Mouse (Mus musculus): ENCODE measurements around the gene Atp5g3. TPM values are rescaled to one million over a fixed set of nuclear protein-coding genes. Genes with fewer than 3 reads are reported as not detected.
A peak's percentile ranks its signal among the peaks of the same experiment; 100 is the strongest.
"Not testable (repeated sequence)": the region's sequence is repeated elsewhere in the genome, so short reads cannot be mapped to it uniquely, and the experiment has no call there.

Gene Atp5g3
- polyA plus RNA-seq, 1 experiment from 2014 or later, result 1,076 TPM

DNA sequence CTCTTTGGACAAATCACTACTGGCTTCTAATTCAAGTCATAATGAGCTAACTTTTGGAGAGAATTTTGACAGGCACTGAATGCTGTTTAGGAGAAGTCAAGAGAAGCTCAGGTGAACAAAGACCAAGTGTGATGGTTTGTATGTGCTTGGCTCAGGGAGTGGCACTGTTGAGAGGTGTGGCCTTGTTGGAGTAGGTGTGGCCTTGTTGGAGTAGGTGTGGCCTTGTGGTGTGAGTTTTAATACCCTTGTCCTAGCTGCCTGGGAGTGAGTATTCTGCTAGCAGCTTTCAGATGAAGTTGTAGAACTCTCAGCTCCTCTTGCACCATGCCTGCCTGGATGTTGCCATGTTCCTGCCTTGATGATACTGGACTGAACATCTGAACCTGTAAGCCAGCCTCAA, 6.4 kb downstream of the Atp5g3 start:
- H3K36me3 ChIP-seq (ENCODE audit: control insufficient read depth, insufficient read depth, low read length), result peaks cover 28% of the 10 kb centered on the region
- not testable (repeated sequence) for H3K9ac ChIP-seq (ENCODE audit: low read length); H3K4me2 ChIP-seq (ENCODE audit: low read depth, low read length); H3K9me3 ChIP-seq (ENCODE audit: control insufficient read depth, low read length); H3K4me1 ChIP-seq (replicated peaks; ENCODE audit: control insufficient read depth, insufficient read depth, low read length); H3K27me3 ChIP-seq (ENCODE audit: control insufficient read depth, insufficient read depth, low read depth, low read length); ATAC-seq (ENCODE audit: low read depth); H3K4me3 ChIP-seq (ENCODE audit: low read length); H3K27ac ChIP-seq (ENCODE audit: low read length)

- peaks cover 21% of the 10 kb centered on the region for H3K36me3 ChIP-seq (ENCODE audit: control insufficient read depth, insufficient read depth, low read length)
- no peaks in the 10 kb centered on the region for H3K9me3 ChIP-seq (ENCODE audit: control insufficient read depth, low read length)
- H3K4me2 ChIP-seq (ENCODE audit: low read depth, low read length), result no peak overlapping the region
- WGBS, result 94% methylated on average over 2 of the region's 2 CpGs
- H3K9ac ChIP-seq (ENCODE audit: low read length), result no peak overlapping the region
- no peaks in the 10 kb centered on the region for H3K27me3 ChIP-seq (ENCODE audit: control insufficient read depth, insufficient read depth, low read depth, low read length)
- H3K4me1 ChIP-seq (replicated peaks; ENCODE audit: control insufficient read depth, insufficient read depth, low read length), result no peaks in the 10 kb centered on the region
- ATAC-seq (ENCODE audit: low read depth), result no peak
- H3K4me3 ChIP-seq (ENCODE audit: low read length), result no peak overlapping the region
- no peak overlapping the region for H3K27ac ChIP-seq (ENCODE audit: low read length)
Measured at GRCm38 (mm10) chr2:73903536-73903935, 7.6 kb downstream of the Atp5g3 start.

DNA sequence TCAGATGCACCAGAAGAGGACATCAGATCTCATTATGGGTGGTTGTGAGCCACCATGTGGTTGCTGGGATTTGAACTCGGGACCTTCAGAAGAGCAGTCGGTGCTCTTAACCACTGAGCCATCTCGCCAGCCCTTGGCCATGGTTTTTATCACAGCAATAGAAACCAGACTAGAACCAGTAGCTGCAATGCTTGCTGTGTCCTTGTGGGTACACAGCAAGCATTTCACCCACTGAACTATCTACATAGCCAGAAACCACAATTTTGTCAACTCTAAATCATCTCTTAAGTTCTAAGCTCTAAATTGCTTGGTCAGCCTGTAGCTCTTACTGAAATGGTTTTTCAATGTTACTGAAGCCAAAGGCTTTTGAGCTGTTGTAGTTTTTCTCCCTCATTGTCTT, 8.8 kb downstream of the Atp5g3 start:
- H3K4me2 ChIP-seq (ENCODE audit: low read depth, low read length); H3K9ac ChIP-seq (ENCODE audit: low read length); ATAC-seq (ENCODE audit: low read depth); H3K4me3 ChIP-seq (ENCODE audit: low read length); H3K27ac ChIP-seq (ENCODE audit: low read length); H3K36me3 ChIP-seq (ENCODE audit: control insufficient read depth, insufficient read depth, low read length); H3K4me1 ChIP-seq (replicated peaks; ENCODE audit: control insufficient read depth, insufficient read depth, low read length); H3K9me3 ChIP-seq (ENCODE audit: control insufficient read depth, low read length); H3K27me3 ChIP-seq (ENCODE audit: control insufficient read depth, insufficient read depth, low read depth, low read length): not testable (repeated sequence)
- 91% methylated on average over 3 of the region's 3 CpGs for WGBS

- H3K4me1 ChIP-seq (replicated peaks; ENCODE audit: control insufficient read depth, insufficient read depth, low read length), result no peaks in the 10 kb centered on the region
- H3K27ac ChIP-seq (ENCODE audit: low read length), result no peak overlapping the region
- ATAC-seq (ENCODE audit: low read depth), result no peak
- no peak overlapping the region for H3K4me3 ChIP-seq (ENCODE audit: low read length)
- H3K36me3 ChIP-seq (ENCODE audit: control insufficient read depth, insufficient read depth, low read length), result no peaks in the 10 kb centered on the region
- H3K9me3 ChIP-seq (ENCODE audit: control insufficient read depth, low read length), result no peaks in the 10 kb centered on the region
- no peaks in the 10 kb centered on the region for H3K27me3 ChIP-seq (ENCODE audit: control insufficient read depth, insufficient read depth, low read depth, low read length)
- H3K4me2 ChIP-seq (ENCODE audit: low read depth, low read length), result no peak overlapping the region
- no peak overlapping the region for H3K9ac ChIP-seq (ENCODE audit: low read length)
Measured at GRCm38 (mm10) chr2:73901169-73901568, 10.0 kb downstream of the Atp5g3 start.

GRCm38 (mm10) chr2:73900364-73900763, 10.8 kb downstream of the Atp5g3 start:
- no peak for ATAC-seq (ENCODE audit: low read depth)
- Histone ChIP-seq H3K27me3 (ENCODE audit: control insufficient read depth, insufficient read depth, low read depth, low read length) (no peaks in the 10 kb centered on the region), H3K9me3 (ENCODE audit: control insufficient read depth, low read length) (no peaks in the 10 kb centered on the region), H3K36me3 (ENCODE audit: control insufficient read depth, insufficient read depth, low read length) (no peaks in the 10 kb centered on the region), H3K9ac (ENCODE audit: low read length) (no peak overlapping the region), H3K27ac (ENCODE audit: low read length) (no peak overlapping the region), H3K4me1 (replicated peaks; ENCODE audit: control insufficient read depth, insufficient read depth, low read length) (no peaks in the 10 kb centered on the region), H3K4me2 (ENCODE audit: low read depth, low read length) (no peak overlapping the region), H3K4me3 (ENCODE audit: low read length) (no peak overlapping the region)
- 54% methylated on average over 1 of the region's 1 CpGs for WGBS

DNA sequence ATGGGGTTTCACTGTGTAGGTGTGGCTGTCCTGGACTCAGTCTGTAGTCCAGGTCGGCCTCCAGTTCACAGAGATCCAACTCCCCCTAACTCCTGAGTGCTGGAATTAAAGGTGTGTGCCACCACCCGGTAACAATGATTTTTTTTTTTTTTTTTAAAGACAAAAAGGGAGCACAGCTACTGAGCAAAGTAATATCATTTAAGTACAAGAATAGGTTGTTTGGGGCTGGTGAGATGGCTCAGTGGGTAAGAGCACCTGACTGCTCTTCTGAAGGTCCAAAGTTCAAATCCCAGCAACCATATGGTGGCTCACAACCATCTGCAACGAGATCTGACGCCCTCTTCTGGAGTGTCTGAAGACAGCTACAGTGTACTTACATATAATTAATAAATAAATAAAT, 14.2 kb downstream of the Atp5g3 start:
- not testable (repeated sequence) for ATAC-seq (ENCODE audit: low read depth); H3K4me2 ChIP-seq (ENCODE audit: low read depth, low read length); H3K27me3 ChIP-seq (ENCODE audit: control insufficient read depth, insufficient read depth, low read depth, low read length); H3K4me1 ChIP-seq (replicated peaks; ENCODE audit: control insufficient read depth, insufficient read depth, low read length); H3K27ac ChIP-seq (ENCODE audit: low read length); H3K9ac ChIP-seq (ENCODE audit: low read length); H3K4me3 ChIP-seq (ENCODE audit: low read length); H3K36me3 ChIP-seq (ENCODE audit: control insufficient read depth, insufficient read depth, low read length); H3K9me3 ChIP-seq (ENCODE audit: control insufficient read depth, low read length)
- 70% methylated on average over 4 of the region's 4 CpGs for WGBS

- Histone ChIP-seq H3K27ac (ENCODE audit: low read length) (peak overlapping the region; percentile 75), H3K9me3 (ENCODE audit: control insufficient read depth, low read length) (no peaks in the 10 kb centered on the region), H3K27me3 (ENCODE audit: control insufficient read depth, insufficient read depth, low read depth, low read length) (no peaks in the 10 kb centered on the region), H3K36me3 (ENCODE audit: control insufficient read depth, insufficient read depth, low read length) (no peaks in the 10 kb centered on the region), H3K4me1 (replicated peaks; ENCODE audit: control insufficient read depth, insufficient read depth, low read length) (peaks cover 10% of the 10 kb centered on the region), H3K4me2 (ENCODE audit: low read depth, low read length) (peak overlapping the region; percentile 79), H3K9ac (ENCODE audit: low read length) (peak overlapping the region; percentile 76), H3K4me3 (ENCODE audit: low read length) (peak overlapping the region; percentile 93)
- WGBS, result 62% methylated on average over 22 of the region's 22 CpGs
- ATAC-seq (ENCODE audit: low read depth), result no peak
Measured at GRCm38 (mm10) chr2:73893473-73894270, 17.5 kb downstream of the Atp5g3 start.

GRCm38 (mm10) chr2:73892464-73893296, 18.4 kb downstream of the Atp5g3 start, which contains the start of gene Atf2:
TSS of gene Atf2 (minus strand) at chr2:73892639.
- Histone ChIP-seq H3K27ac (ENCODE audit: low read length) (peak within 1 kb of the TSS; percentile 75), H3K4me3 (ENCODE audit: low read length) (peak within 1 kb of the TSS; percentile 93), H3K9me3 (ENCODE audit: control insufficient read depth, low read length) (no peaks in the 10 kb centered on the region), H3K4me2 (ENCODE audit: low read depth, low read length) (peak within 1 kb of the TSS; percentile 94), H3K9ac (ENCODE audit: low read length) (peak within 1 kb of the TSS; percentile 97), H3K4me1 (replicated peaks; ENCODE audit: control insufficient read depth, insufficient read depth, low read length) (peaks cover 10% of the 10 kb centered on the region), H3K27me3 (ENCODE audit: control insufficient read depth, insufficient read depth, low read depth, low read length) (no peaks in the 10 kb centered on the region), H3K36me3 (ENCODE audit: control insufficient read depth, insufficient read depth, low read length) (no peaks in the 10 kb centered on the region)
- ATAC-seq (ENCODE audit: low read depth), result peak; percentile 98
- WGBS, result under 1% methylated on average over 61 of the region's 63 CpGs

- Histone ChIP-seq H3K4me3 (ENCODE audit: low read length) (peak overlapping the region; percentile 93), H3K36me3 (ENCODE audit: control insufficient read depth, insufficient read depth, low read length) (no peaks in the 10 kb centered on the region), H3K27ac (ENCODE audit: low read length) (peak overlapping the region; percentile 68), H3K4me1 (replicated peaks; ENCODE audit: control insufficient read depth, insufficient read depth, low read length) (peaks cover 10% of the 10 kb centered on the region), H3K27me3 (ENCODE audit: control insufficient read depth, insufficient read depth, low read depth, low read length) (no peaks in the 10 kb centered on the region), H3K9ac (ENCODE audit: low read length) (peak overlapping the region; percentile 97), H3K4me2 (ENCODE audit: low read depth, low read length) (peak overlapping the region; percentile 94), H3K9me3 (ENCODE audit: control insufficient read depth, low read length) (no peaks in the 10 kb centered on the region)
- ATAC-seq (ENCODE audit: low read depth), result peak; percentile 55
- WGBS, result under 1% methylated on average over 53 of the region's 54 CpGs
Measured at GRCm38 (mm10) chr2:73891701-73892463, 19.2 kb downstream of the Atp5g3 start.

Measured in lung, embryonic 16.5 days (tissue).